Mouse (Mus musculus): ENCODE results near the gene Enpp4.

GRCm38 (mm10) chr17:44090916-44091315 is 14.7 kb downstream of the Enpp4 start:
- no peak for TF ChIP-seq GATA1 (IDR thresholded peaks at IDR 0.05; ENCODE audit: borderline replicate concordance, low read length)
- TF ChIP-seq FLI1 (IDR thresholded peaks at IDR 0.05; ENCODE audit: low read length), result no peak

Data from megakaryocyte, embryonic 14.5 days (primary cell).